Mouse (Mus musculus) forebrain, embryonic 13.5 days (tissue): ENCODE measurements around the gene Clec1b. TPM values are rescaled to one million over a fixed set of nuclear protein-coding genes. Genes with fewer than 3 reads are reported as not detected.

Source experiments
- ATAC-seq: fragments of 200-750 bp; cut with Nextera tagmentation; 2 replicates; pipeline ENCODE4 v1.8.0; 2017
- H3K27ac ChIP-seq: fragments of 300-500 bp; sonication (generic); 2 replicates; pipeline ENCODE4 v1.5.1; 2015; ENCODE audit warnings: inconsistent platforms, mild to moderate bottlenecking, moderate library complexity
- H3K27me3 ChIP-seq: fragments of 300-500 bp; sonication (generic); 2 replicates; pipeline ENCODE4 v1.6.1; 2015; ENCODE audit warnings: mild to moderate bottlenecking, inconsistent platforms
- H3K36me3 ChIP-seq: fragments of 300-500 bp; sonication (generic); 2 replicates; pipeline ENCODE4 v1.6.1; 2015; ENCODE audit warnings: mild to moderate bottlenecking, inconsistent platforms; ENCODE audit not compliant: poor library complexity, severe bottlenecking
- H3K4me1 ChIP-seq: fragments of 300-500 bp; sonication (generic); 2 replicates; pipeline ENCODE4 v1.6.1; 2015; ENCODE audit warnings: inconsistent platforms
- H3K4me2 ChIP-seq: fragments of 300-500 bp; sonication (generic); 2 replicates; pipeline ENCODE4 v1.6.1; 2015; ENCODE audit warnings: inconsistent platforms, mild to moderate bottlenecking, moderate library complexity
- H3K4me3 ChIP-seq: fragments of 300-500 bp; sonication (generic); 2 replicates; pipeline ENCODE4 v1.5.1; 2015; ENCODE audit warnings: mild to moderate bottlenecking, inconsistent platforms
- H3K9ac ChIP-seq: fragments of 300-500 bp; sonication (generic); 2 replicates; pipeline ENCODE4 v1.6.1; 2015; ENCODE audit warnings: mild to moderate bottlenecking, inconsistent platforms
- H3K9me3 ChIP-seq: fragments of 300-500 bp; sonication (generic); replicated peaks from 2 replicates; pipeline ENCODE4 v1.6.1; 2016; ENCODE audit warnings: inconsistent platforms
- WGBS: fragments of 180-500 bp; shearing (Covaris S2); methylation state at CpG from one replicate; pipeline ENCODE4 v1.1.7; 2015; 5-methylcytosine and 5-hydroxymethylcytosine counted together
- polyA plus RNA-seq: library from polyadenylated mRNA; unstranded; fragments of >200 nt; fragmentation: Nextera tagmentation; extraction: Ambion mirVana; gene quantifications from 2 replicates; pipeline ENCODE4 v1.2.1, GENCODE M21; 2015

Gene Clec1b
- 3.6 and 4.8 TPM in 2 replicates for polyA plus RNA-seq

GRCm38 (mm10) chr6:129396997-129397396, at the start of gene Clec1b:
Gene Clec1b, plus strand, starts transcription at chr6:129397297.
- no peak within 1 kb of the TSS for H3K4me3 ChIP-seq
- no peaks in the 10 kb centered on the region for H3K27me3 ChIP-seq
- WGBS: 90% methylated on average over 8 of the region's 8 CpGs
- H3K9me3 ChIP-seq: no peaks in the 10 kb centered on the region
- H3K9ac ChIP-seq: no peak within 1 kb of the TSS
- H3K4me1 ChIP-seq: no peaks in the 10 kb centered on the region
- H3K36me3 ChIP-seq: no peaks in the 10 kb centered on the region
- no peak for ATAC-seq
- H3K4me2 ChIP-seq: no peak within 1 kb of the TSS
- H3K27ac ChIP-seq: no peak within 1 kb of the TSS

- peaks cover 10% of the 10 kb centered on the region; the same call in 1 of the 2 replicates for H3K9me3 ChIP-seq
- no peak for ATAC-seq
Measured at GRCm38 (mm10) chr6:129349524-129350352, 47.4 kb upstream of the Clec1b start.

GRCm38 (mm10) chr6:129351091-129351490, 46.0 kb upstream of the Clec1b start:
- Histone ChIP-seq H3K27ac (no peak overlapping the region), H3K9me3 (peaks cover 10% of the 10 kb centered on the region; the same call in 1 of the 2 replicates), H3K9ac (no peak overlapping the region), H3K4me2 (no peak overlapping the region), H3K4me1 (no peaks in the 10 kb centered on the region), H3K36me3 (no peaks in the 10 kb centered on the region), H3K4me3 (no peak overlapping the region), H3K27me3 (no peaks in the 10 kb centered on the region)
- WGBS: 90% methylated on average over 3 of the region's 3 CpGs
- no peak for ATAC-seq

More at GRCm38 (mm10) chr6:129349524-129350352, 47.4 kb upstream of the Clec1b start:
- H3K9ac ChIP-seq: no peak overlapping the region
- no peaks in the 10 kb centered on the region for H3K36me3 ChIP-seq
- no peaks in the 10 kb centered on the region for H3K27me3 ChIP-seq
- no peak overlapping the region for H3K4me3 ChIP-seq
- 66% methylated on average over 4 of the region's 4 CpGs for WGBS
- no peak overlapping the region for H3K4me2 ChIP-seq
- H3K4me1 ChIP-seq: no peaks in the 10 kb centered on the region
- H3K27ac ChIP-seq: no peak overlapping the region

- H3K27ac ChIP-seq: no peak overlapping the region
- no peaks in the 10 kb centered on the region for H3K4me1 ChIP-seq
- H3K4me2 ChIP-seq: no peak overlapping the region
- no peaks in the 10 kb centered on the region for H3K36me3 ChIP-seq
- no peak overlapping the region for H3K4me3 ChIP-seq
- H3K9ac ChIP-seq: no peak overlapping the region
- ATAC-seq: no peak
- no peaks in the 10 kb centered on the region for H3K27me3 ChIP-seq
- 96% methylated on average over 2 of the region's 2 CpGs for WGBS
- no peaks in the 10 kb centered on the region for H3K9me3 ChIP-seq
Measured at GRCm38 (mm10) chr6:129355774-129356173, 41.3 kb upstream of the Clec1b start.

GRCm38 (mm10) chr6:129356430-129356829, 40.7 kb upstream of the Clec1b start:
- no peak overlapping the region for H3K4me3 ChIP-seq

GRCm38 (mm10) chr6:129359515-129359914, 37.6 kb upstream of the Clec1b start:
- H3K4me3 ChIP-seq: no peak overlapping the region
- no peaks in the 10 kb centered on the region for H3K27me3 ChIP-seq
- no peak overlapping the region for H3K4me2 ChIP-seq
- no peaks in the 10 kb centered on the region for H3K4me1 ChIP-seq
- no peaks in the 10 kb centered on the region for H3K9me3 ChIP-seq
- ATAC-seq: no peak
- H3K27ac ChIP-seq: no peak overlapping the region
- 92% methylated on average over 2 of the region's 2 CpGs for WGBS
- H3K9ac ChIP-seq: no peak overlapping the region
- H3K36me3 ChIP-seq: no peaks in the 10 kb centered on the region

More at GRCm38 (mm10) chr6:129356430-129356829, 40.7 kb upstream of the Clec1b start:
- Histone ChIP-seq H3K4me1 (no peaks in the 10 kb centered on the region), H3K27ac (no peak overlapping the region), H3K9ac (no peak overlapping the region), H3K27me3 (no peaks in the 10 kb centered on the region), H3K9me3 (no peaks in the 10 kb centered on the region), H3K4me2 (no peak overlapping the region), H3K36me3 (no peaks in the 10 kb centered on the region)
- no peak for ATAC-seq

- 15% methylated on average over 1 of the region's 1 CpGs for WGBS
- Histone ChIP-seq H3K27me3 (no peaks in the 10 kb centered on the region), H3K4me2 (no peak overlapping the region), H3K9ac (no peak overlapping the region), H3K9me3 (no peaks in the 10 kb centered on the region), H3K27ac (no peak overlapping the region), H3K4me1 (no peaks in the 10 kb centered on the region), H3K36me3 (no peaks in the 10 kb centered on the region), H3K4me3 (no peak overlapping the region)
- no peak for ATAC-seq
Measured at GRCm38 (mm10) chr6:129363942-129364341, 33.2 kb upstream of the Clec1b start.

GRCm38 (mm10) chr6:129365959-129366359, 31.1 kb upstream of the Clec1b start:
- no peak overlapping the region for H3K27ac ChIP-seq
- H3K9ac ChIP-seq: no peak overlapping the region
- H3K36me3 ChIP-seq: no peaks in the 10 kb centered on the region
- H3K4me3 ChIP-seq: no peak overlapping the region
- H3K9me3 ChIP-seq: no peaks in the 10 kb centered on the region
- 16% methylated on average over 6 of the region's 6 CpGs for WGBS
- no peaks in the 10 kb centered on the region for H3K27me3 ChIP-seq
- peak; percentile 43 for ATAC-seq
- no peak overlapping the region for H3K4me2 ChIP-seq
- H3K4me1 ChIP-seq: no peaks in the 10 kb centered on the region

GRCm38 (mm10) chr6:129369374-129370132, 27.5 kb upstream of the Clec1b start:
- H3K36me3 ChIP-seq: no peaks in the 10 kb centered on the region
- no peaks in the 10 kb centered on the region for H3K9me3 ChIP-seq
- no peak overlapping the region for H3K4me3 ChIP-seq
- H3K27ac ChIP-seq: no peak overlapping the region
- WGBS: 79% methylated on average over 7 of the region's 7 CpGs
- no peak overlapping the region for H3K9ac ChIP-seq
- ATAC-seq: no peak
- no peaks in the 10 kb centered on the region for H3K4me1 ChIP-seq
- no peaks in the 10 kb centered on the region for H3K27me3 ChIP-seq
- no peak overlapping the region for H3K4me2 ChIP-seq

- H3K9ac ChIP-seq: no peak overlapping the region
- H3K27ac ChIP-seq: no peak overlapping the region
- H3K4me1 ChIP-seq: no peaks in the 10 kb centered on the region
- no peak overlapping the region for H3K4me3 ChIP-seq
- WGBS: 84% methylated on average over 2 of the region's 2 CpGs
- H3K27me3 ChIP-seq: no peaks in the 10 kb centered on the region
- H3K4me2 ChIP-seq: no peak overlapping the region
- no peaks in the 10 kb centered on the region for H3K36me3 ChIP-seq
- no peaks in the 10 kb centered on the region; the same call in 1 of the 2 replicates for H3K9me3 ChIP-seq
- no peak for ATAC-seq
Measured at GRCm38 (mm10) chr6:129374937-129375471, 22.1 kb upstream of the Clec1b start.

- Histone ChIP-seq H3K4me3 (no peak overlapping the region), H3K36me3 (no peaks in the 10 kb centered on the region)
- WGBS: 72% methylated on average over 4 of the region's 4 CpGs
Measured at GRCm38 (mm10) chr6:129380454-129380853, 16.6 kb upstream of the Clec1b start.

GRCm38 (mm10) chr6:129381736-129382135, 15.4 kb upstream of the Clec1b start:
- 86% methylated on average over 1 of the region's 1 CpGs for WGBS
- no peaks in the 10 kb centered on the region for H3K9me3 ChIP-seq
- H3K27ac ChIP-seq: no peak overlapping the region
- no peak overlapping the region for H3K9ac ChIP-seq
- no peak for ATAC-seq
- no peak overlapping the region for H3K4me2 ChIP-seq
- no peaks in the 10 kb centered on the region for H3K27me3 ChIP-seq
- H3K4me1 ChIP-seq: no peaks in the 10 kb centered on the region
- H3K36me3 ChIP-seq: no peaks in the 10 kb centered on the region
- H3K4me3 ChIP-seq: no peak overlapping the region

More at GRCm38 (mm10) chr6:129380454-129380853, 16.6 kb upstream of the Clec1b start:
- Histone ChIP-seq H3K4me1 (no peaks in the 10 kb centered on the region), H3K9ac (no peak overlapping the region), H3K27me3 (no peaks in the 10 kb centered on the region), H3K27ac (no peak overlapping the region), H3K9me3 (no peaks in the 10 kb centered on the region; the same call in 1 of the 2 replicates), H3K4me2 (no peak overlapping the region)
- no peak for ATAC-seq
